Mouse (Mus musculus): ENCODE measurements around the gene Fcho2.
"Not testable (repeated sequence)": the region's sequence is repeated elsewhere in the genome, so short reads cannot be mapped to it uniquely, and the experiment has no call there.

Gene Fcho2

DNA sequence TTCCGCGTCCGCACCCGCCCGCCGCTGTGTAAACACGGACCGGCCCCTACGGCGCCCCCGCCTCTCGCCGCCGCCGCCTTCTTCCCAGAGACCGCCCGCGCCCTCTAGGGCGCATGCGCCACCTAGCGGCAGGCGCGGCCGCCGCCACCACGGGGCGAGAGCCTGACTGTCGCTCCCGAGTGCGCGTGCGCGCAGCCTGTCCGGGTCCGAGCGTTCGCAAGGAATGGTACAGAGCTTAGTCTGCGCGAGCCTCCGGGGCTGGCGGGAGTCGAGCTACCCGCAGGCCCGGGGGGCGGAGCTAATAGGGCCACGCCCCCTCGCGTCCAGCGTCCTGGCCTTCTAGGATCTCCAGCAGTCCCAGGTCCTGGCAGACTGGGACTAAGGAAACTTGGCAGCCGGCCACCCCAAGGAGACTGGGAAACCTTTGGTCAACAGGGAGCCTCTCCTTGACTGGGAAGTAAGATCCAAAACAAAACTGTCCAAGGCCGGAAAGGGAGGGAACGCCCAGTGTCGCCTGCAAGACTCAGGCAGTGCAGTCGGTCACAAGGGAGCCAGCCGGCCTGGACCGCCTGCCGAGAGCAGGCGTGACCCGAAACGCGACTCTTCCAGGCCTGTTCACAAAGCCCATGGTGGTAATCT is at the start of gene Fcho2:
Fcho2 (minus strand) TSS at position 303 of the 639 bp plus-strand sequence.
- DNase-seq, result peak; percentile 99

DNA sequence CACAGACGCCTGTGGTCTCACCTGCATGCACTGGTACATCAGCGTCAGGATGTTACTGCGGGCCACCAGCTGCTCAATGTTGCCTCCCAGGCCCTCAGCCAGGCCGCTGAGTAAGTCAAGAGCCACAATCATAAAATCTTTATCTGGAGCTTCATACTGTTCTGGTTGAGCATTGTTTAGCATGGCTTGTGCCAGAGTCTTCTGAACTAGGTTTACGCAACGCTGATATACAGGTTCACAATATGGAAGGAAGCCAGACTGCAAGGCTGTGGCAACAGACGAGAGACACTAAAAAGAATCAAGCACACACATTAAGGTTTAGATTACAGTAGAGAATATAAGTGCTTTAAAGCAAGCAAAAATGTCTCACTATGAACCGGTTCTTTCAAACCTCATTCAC is 40.0 kb upstream of the Fcho2 start:
- DNase-seq, result no peak

DNA sequence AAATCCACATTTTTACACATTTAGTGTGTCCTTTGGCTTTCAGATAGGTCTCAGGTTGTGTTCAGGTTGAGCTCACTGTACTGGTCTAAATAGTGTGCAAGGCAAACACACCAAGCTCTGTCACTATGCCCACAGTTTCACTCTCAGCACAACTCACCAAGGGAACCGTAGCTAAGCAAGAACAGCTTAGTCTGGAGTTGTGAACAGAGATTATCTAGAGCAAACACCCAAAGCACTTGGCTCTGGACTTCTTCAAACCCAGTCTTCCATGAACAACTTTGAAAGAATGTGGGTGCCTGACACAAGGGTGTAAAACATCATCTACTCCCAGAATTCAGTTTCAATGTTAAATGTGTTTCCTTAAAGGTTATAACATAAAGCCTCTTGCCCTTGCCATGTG is 30.5 kb upstream of the Fcho2 start:
- DNase-seq, result no peak

- peak; percentile 32 for DNase-seq
These were observed 21.3 kb upstream of the Fcho2 start for GRCm38 (mm10) chr13:98836423-98837088.

DNA sequence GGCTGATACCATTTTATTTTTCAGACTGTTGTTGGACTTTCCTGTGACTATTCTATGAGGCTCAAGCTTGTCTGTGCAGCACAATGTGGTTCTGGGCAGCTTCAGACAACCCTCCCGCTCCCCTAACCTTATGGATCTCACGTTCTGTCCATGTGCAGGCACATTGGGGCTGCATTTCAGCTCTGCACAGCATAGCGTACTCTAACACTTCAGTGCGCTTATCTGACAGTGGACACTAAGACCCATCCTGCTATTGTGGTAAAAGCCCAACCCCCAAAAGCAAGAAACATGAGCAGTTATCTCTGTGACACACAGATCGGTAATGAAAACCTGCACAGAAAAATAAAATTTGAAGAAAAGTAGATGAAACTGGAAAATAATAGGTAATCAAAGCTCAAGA is 20.5 kb upstream of the Fcho2 start:
- no peak for DNase-seq

GRCm38 (mm10) chr13:98834723-98835122 is 19.5 kb upstream of the Fcho2 start:
- no peak for DNase-seq

DNA sequence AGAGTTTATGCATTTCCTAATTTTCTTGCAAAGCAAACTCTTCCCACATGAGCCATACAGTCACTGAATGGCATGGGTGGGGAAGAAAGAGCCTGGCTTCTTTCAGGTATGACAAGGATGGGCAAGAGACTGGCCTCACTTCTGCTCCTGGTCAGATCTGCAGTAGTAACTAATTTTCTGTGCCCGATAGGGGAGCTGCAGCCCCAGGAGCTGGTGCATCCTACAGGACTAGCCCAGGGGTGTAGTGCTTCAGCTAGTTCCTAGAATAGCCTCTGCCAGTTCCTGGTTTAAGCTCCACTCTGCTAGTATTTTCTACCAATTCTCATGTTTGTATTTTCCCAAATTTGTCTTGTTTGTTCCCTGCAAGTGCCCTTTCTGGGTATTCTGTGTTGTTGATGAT is 18.9 kb upstream of the Fcho2 start:
- no peak for DNase-seq

DNA sequence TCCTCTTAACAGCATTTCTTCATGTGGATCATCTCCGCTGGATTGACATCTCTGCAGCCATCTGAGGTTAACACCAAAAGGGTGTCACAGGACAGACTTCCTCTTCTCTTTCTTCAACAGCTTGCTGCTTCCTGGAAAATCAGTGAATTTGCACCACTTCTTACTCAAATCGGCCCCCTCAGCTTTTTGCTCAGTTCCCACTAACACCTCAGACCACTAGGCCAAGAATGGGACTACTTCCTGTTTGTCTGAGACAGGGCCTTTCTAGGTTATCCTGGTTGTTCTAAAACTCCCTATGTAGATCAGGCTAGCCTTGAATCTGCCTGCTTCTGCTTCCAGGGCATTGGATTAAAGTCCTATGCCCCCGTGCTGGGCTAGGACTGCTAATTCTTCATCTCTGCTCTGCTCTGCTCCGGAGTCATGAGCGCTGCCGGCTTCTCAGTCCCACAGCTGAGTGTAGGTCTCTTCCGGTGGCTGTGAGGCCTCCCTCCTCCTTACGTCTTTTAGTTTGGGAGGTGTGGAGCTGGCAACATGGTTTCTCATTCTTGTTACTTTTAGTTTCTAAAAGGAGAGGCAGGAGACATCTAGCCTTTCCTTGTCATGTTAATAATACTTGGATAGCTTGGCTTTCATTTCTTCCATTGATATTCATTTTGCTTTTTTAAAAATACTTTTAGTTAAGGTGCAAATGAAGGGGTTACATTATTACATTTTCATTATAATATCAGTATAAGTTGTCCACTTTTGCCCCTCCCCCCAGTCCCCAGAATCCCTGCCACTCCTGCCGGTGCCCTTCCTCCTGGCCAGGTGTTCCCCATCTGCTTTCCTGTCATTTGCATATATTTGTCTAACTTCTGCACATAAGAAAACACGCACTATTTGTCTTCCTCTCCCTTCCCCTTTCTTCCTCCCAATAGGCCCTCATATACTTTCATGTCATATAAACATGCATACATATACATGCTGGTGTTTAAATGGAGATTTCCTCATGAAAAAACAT is 17.5 kb upstream of the Fcho2 start:
- DNase-seq, result no peak

GRCm38 (mm10) chr13:98829026-98829425 is 13.8 kb upstream of the Fcho2 start:
- DNase-seq, result not testable (repeated sequence)

GRCm38 (mm10) chr13:98825574-98825973 is 10.3 kb upstream of the Fcho2 start:
- DNase-seq, result no peak

DNA sequence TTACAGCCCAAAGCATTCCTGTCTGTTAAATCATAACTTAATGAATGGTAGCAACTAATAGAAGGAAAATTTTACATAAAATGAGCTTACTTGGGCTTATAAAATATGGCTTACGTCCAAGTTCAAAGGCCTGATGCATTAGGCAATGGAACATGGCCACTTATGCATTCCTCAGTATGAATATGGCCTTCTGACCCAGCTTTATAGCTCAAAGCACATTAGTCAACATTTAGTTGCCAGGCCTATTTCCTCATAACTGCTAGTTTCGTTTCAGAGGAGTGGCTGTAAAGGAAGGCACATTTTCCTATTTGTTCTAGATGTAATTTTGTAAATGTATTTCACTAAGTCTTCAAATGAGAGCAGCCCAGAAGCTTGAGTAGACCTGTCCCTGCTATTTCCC is 3.8 kb upstream of the Fcho2 start:
- no peak for DNase-seq

GRCm38 (mm10) chr13:98818205-98818604 is 3.0 kb upstream of the Fcho2 start:
- no peak for DNase-seq

DNA sequence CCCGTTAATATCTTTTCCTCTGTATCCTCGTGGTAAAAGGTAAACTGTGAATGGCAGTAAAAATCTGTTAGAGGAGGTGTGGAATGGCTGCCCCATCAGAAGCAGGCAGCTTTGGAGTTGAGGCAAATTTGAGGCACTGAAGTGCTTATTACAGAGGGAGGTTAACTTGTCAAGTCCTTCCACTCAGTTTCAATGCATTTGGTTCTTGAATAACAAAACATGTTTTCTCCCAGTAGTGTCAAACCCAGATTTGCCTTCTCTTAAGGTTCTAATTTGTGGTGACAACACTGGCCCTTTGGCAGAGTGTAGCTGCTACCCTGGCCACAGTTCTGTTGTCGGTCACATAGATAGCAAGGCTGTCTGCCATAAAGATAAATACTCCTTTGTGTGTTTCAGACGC is 2.5 kb upstream of the Fcho2 start:
- no peak for DNase-seq

GRCm38 (mm10) chr13:98816981-98817660 is 1.9 kb upstream of the Fcho2 start:
- not testable (repeated sequence) for DNase-seq

GRCm38 (mm10) chr13:98816571-98816970 is 1.3 kb upstream of the Fcho2 start:
- no peak for DNase-seq

- peak; percentile 73 for DNase-seq
These were observed 791 bp downstream of the Fcho2 start for GRCm38 (mm10) chr13:98814275-98815040.

GRCm38 (mm10) chr13:98813596-98814274 is 1.5 kb downstream of the Fcho2 start:
- DNase-seq, result peak; percentile 23

DNA sequence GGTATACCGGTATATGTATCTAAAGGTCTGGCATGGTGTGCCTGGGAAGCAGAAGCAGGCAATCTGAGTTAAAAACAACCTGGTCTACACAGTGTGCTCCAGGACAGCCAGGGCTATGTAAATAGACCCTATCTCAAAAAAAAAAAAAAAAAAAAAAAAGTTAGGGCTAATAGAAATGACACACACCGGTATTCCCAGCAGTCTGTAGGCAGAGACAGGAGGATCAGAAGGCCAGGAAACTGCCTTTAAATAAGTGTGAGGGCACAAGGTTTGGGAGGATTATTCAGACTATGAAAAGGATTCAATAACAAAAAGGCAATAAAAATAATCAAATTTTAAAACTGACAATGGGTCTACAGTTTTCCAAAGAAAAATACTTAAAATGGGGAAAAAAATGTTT is 2.1 kb downstream of the Fcho2 start:
- DNase-seq, result no peak

DNA sequence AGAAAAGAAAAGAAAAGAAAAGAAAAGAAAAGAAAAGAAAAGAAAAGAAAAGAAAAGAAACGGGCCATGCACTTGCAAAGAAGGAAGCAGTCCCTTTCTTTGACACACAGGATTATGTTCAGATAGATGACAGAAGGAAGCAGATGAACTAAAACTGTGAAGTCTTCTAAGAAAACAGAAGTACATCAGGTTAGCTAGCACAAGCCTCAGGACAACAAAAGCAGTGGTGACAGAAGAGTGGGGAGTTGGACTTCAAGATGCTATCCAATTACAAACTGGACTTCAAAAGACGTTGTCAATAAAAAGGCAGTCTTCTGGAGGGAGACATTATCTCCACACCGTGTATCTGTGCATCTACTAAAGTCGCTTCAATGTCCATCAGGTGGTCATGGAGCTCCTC is 3.0 kb downstream of the Fcho2 start:
- no peak for DNase-seq

DNA sequence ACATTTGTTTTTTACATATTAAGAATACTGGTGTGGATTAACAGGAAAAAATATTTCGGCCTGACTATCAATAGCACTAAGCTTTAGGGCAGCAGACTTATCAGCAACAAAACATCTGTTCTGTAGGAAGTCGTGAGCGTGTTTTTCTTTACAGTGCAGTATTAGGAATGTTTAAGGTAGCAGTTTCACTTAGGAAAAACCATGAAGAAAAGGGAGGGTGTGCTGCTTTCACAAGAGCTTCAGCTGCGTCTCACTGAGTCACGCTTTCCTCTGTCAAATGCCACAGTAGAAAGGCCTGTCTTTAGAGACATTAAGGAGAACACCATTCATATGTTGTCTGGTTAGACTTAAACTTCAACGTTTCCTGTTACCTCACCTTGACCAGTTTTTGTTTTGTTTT is 5.1 kb downstream of the Fcho2 start:
- DNase-seq, result peak; percentile 13

- DNase-seq, result no peak
These were observed 6.2 kb downstream of the Fcho2 start for GRCm38 (mm10) chr13:98809087-98809486.

DNA sequence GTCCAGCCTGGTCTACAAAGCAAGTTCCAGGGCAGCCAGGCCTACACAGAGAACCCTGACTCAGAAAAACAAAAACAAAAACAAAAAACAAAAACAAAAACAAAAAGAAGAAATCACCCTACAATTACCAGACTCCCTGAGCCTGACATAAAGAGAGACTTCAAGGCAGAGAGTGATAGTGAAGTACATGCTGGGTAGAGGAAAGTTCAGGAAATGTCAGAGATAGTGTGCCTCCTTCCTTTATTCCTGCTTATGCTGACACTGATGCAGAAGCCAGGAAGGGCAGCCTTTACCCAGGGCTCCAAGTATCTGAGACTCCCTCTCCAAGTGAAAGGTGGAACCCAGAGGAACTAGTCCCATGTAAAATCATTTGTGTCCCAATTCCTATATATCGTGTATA is 10.8 kb downstream of the Fcho2 start:
- no peak for DNase-seq

Data from embryo, embryonic 11 days (tissue).